Mouse (Mus musculus) gastrocnemius, adult 8-10 months (tissue): ENCODE data around the gene Papss1. TPM values are rescaled to one million over a fixed set of nuclear protein-coding genes. Genes with fewer than 3 reads are reported as not detected.

Experiments used
- DNase-seq, 2 experiments: peaks; one replicate each; pipeline ENCODE4 v3.0.0; 2022; ENCODE audit warnings: low spot score in 2 of 2
- total RNA-seq, 4 experiments: library from RNA; stranded (reverse); gene quantifications; 2 replicates each; pipeline ENCODE4 v1.2.4; 2022

Papss1 gene
- total RNA-seq, 4 experiments from 2014 or later, result 2.8 to 4.0 (median 3.8) TPM

- no peak for DNase-seq
Measured at GRCm38 (mm10) chr3:131581096-131581495, 16.5 kb downstream of the Papss1 start.

- no peak for DNase-seq
Measured at GRCm38 (mm10) chr3:131586818-131587217, 22.2 kb downstream of the Papss1 start.

DNA sequence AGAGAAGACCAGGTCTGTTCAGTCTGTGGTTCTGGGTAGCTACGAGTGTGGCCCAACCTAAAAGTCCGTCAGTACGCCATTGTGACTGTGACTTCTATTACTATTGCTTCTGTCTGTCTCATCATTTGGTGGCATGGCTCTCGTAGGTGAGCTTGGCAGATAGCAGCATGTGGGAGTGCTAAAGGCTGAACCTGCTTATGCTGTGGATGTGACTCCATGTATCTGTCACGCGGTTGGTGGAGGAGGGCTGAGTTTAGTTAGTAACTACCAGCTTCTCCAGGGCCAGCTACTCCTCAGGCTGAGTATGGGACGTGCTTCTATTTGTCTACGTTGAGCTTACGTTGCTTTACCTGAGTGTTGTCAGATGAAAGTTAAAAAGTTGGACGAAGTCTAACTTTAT is 23.4 kb downstream of the Papss1 start:
- no peak for DNase-seq

DNA sequence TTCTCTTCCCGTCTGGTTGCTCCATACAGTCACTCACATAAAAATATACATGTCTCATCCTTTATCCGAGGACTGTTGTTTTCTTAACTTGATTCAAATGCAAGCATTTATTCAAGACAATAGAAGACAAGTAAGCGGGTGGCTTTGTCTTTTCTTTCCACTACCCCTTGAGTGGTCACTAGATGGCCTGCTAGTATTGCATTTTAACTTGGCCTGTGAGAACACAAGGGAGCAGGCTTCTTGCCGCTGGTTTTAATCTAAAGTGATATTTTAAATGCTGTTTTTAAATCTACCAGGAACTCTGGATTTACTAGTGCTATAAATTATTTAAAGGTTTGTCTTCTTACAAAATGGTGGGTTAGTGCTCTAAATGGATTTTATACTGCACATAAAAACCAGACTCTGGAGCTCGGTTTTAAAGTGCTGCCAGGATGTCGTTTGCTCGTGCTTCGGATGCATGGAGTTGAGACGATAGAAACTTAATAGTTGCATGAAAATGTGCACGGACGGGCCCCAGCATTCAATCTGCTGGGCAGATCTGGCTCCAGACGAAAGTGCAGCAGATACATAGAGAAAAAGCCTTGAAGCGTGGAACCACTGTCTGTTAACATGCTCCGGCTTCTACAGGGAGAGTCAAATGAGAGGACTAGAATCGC is 28.7 kb downstream of the Papss1 start:
- DNase-seq, result no peak

GRCm38 (mm10) chr3:131594361-131594760 is 29.8 kb downstream of the Papss1 start:
- DNase-seq, result no peak

DNA sequence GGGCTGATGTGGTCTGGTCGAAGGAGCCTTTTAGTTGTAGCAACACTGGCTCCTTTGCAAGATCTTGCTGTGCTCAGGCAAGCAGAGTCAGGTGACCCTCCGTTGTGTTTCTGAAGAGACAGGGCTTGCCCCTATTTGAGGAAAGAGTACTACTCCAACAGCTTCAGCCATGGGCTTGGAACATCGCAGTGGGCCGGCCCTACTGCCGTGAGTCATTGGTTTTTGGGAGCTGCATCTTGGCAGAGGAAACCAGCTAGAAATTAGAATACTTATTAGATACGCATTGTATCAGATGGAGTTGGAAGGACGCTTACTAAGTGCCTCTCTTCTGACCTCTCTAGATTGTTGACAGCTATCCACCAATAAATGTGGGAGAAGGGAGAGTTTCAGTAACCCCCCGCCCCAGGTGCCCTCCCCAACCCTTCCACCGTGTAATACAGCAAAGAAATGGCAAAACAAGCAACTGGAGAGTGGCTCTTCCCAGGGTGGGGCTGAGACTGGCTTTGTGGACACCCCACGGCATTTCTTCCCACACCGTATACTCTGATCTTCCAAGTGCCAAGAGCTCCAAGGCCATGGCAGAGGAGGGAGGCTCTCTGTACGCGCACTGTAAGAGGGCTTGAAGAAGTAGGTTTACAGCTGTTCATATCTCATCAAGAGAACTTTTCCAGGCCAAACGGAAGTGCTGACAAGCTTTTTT is 31.1 kb downstream of the Papss1 start:
- DNase-seq, result no peak

DNA sequence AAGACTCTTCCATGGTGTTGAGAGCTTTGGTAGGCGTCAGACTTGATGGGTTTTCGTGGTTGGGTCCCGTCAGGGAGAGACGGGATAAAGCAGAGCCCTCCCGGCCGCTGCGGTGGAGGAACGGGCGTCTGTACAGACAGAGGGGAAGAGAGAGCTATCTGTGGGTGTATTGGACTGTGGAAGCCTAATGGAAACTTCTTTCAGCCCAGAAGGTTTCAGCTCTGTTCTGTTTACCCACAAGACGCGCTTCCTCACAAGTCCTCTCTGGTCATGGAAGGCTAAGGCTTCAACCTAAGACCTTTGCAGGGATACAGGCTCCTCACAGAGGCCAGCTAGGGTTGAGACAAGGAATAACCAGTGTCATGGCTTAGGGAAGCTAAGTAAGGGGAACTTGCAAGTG is 36.2 kb downstream of the Papss1 start:
- no peak for DNase-seq

- no peak for DNase-seq
Measured at GRCm38 (mm10) chr3:131601366-131601765, 36.8 kb downstream of the Papss1 start.

DNA sequence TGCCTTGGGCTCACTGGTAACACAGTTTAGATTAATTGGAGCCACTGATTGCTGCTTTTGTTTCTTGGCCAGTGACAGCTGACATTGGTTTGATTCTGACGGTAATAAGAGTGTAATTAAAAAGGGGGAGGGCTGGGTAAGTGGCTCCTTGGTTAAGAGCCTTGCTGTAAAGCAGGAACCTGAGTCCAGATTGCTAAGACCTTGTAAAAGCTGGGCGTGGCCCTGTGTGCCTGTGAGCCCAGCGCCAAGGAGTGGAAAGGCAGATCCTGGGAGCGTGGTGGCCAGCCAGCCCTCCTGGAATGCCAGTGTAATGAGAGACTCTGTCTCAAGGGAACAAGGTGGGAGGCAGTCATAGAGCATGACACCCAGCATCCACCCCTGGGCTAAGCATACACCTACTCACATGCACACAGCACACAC is 38.4 kb downstream of the Papss1 start:
- DNase-seq, result no peak

GRCm38 (mm10) chr3:131608112-131608511 is 43.5 kb downstream of the Papss1 start:
- no peak for DNase-seq

DNA sequence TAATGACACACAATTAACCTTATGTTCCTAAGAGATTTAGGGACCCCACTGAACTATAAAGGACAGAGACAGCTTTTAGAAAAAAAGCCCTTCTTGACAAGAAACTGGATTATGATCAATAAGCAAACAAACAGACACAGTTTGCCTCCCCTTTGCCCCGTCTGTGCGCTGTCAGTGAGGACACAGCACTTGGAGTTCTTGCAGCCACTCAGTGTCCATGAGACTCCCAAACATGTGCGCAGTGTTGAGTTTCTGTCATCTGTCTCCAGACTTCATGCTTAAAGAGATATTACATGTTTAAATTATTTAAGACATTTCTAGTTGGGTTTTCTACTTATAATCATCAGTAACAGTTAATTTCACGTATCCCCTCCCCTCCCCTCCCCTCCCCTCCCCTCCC is 45.1 kb downstream of the Papss1 start:
- DNase-seq, result no peak

DNA sequence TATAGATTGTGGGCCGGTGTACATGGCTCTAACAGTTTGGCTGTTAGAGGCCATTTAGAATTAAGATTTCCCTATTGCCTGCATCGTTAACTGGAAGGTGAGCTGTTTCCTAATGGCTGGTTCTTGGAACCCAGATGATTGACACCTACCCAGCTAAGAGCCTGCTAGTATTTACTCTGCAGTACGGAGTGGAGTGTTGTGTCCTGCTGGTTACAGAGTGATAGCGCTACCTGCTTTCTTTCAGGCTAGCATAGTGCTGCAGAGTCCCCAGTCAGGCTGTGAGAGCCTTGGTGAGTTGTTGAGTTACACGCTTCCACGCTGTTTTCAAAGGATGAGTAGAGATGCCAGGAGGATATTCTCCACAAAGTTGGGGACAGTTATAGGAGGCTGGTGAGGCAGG is 46.0 kb downstream of the Papss1 start:
- no peak for DNase-seq

DNA sequence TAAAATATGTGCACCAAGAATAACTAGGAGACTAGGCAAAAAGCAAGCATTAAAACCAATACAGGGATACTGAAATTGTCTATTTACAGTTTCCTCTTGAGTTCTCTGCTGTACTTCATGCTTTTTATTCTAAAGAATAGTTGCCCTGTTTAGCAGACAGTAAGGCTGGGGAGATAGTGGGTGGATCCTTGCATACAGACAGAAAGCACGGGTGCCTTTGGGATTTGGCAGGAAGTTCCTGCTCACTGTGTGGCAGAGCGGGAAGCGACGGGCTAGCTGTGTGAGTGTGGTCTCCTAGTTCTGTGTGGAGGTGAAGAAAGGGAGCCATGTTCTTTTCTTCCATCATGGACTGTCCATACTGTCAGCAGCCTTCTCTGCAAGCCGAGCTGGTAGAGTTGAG is 48.3 kb downstream of the Papss1 start:
- no peak for DNase-seq

GRCm38 (mm10) chr3:131614056-131614455 is 49.5 kb downstream of the Papss1 start:
- DNase-seq, result no peak

DNA sequence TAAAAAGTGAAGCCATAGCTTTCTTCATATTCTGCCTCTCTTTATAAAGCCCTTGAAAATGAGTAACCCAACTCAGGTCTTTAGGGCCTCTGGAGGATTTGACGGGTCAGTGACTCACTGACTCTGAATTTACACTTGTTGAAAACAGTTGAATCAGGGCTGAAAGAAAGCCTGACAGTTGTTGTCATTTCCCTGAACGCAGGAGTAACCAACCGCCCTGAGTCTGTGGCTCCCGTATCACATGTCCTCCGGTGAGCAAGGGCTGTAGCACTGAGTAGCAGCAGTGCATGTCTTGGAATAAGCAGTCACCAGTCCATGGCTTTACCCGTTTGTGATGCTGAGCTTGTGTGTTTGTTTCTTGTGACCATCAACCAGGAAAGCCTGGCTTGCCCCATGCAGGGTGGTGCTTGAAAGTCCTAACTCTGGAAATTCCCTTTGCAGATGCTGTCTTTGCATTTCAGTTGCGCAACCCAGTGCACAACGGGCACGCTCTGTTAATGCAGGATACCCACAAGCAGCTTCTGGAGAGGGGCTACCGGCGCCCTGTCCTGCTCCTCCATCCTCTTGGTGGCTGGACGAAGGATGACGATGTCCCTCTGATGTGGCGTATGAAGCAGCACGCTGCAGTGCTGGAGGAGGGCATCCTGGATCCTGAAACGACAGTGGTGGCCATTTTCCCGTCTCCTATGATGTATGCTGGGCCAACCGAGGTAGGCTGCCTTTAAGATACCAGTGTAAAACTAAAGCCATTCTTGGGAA is 54.2 kb downstream of the Papss1 start:
- no peak for DNase-seq

- no peak for DNase-seq
Measured at GRCm38 (mm10) chr3:131623208-131623607, 58.6 kb downstream of the Papss1 start.

DNA sequence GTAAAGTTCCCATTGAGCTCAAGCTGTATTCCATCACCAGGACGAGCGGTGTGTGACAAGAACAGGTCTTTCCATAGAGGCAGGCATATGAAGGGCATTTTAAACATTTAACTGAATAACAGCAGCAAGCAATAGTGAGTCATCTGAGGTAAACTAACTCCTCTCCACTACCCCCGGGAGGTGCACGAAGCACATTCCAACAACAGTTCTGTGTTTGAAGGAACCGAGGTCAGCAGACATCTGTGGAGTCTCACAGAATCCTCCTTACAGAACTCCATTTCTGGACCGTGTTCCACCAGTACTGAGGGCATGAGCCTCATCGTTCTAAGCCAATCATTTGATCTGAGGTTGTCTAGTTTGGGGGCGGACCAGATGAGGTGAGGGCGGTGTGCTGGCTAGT is 59.5 kb downstream of the Papss1 start:
- no peak for DNase-seq

DNA sequence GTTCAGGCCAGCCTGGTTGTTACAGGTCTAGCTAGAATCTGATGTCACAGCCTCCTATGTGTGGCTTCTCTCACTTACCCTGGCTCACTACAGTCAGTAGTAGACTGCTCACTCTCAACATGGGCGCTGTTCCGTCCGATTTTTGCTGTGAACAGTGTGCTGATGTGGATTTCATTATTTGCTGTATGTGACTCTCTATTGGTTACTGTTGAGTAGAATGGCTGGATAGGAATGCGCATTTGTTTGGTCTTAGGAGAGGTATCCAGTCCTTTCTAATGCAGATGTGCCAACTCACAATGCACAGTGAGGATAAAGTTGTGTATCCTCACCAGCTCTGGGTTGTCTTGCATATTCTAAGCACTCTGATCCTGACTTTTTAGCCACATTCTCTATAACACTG is 62.9 kb downstream of the Papss1 start:
- no peak for DNase-seq

DNA sequence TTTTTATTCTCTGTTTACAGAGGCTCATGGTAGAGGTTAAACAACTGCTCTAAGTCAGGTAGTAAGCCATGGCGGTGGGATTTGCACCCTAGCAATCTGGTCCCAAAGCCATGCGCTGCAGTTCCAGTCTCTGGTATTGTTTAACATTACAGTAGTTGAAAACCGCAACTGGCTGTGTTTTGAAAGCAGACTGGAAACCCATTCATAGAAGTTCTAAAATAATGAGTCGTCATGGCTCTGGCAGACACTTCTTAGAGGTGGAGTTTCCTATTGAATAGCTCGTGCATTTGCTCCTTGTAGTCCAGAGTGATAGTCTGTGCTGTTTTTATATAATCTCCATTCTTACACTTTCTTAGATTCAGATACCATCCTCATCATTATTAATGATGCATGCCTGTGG is 63.7 kb downstream of the Papss1 start:
- no peak for DNase-seq

- no peak for DNase-seq
Measured at GRCm38 (mm10) chr3:131628931-131629330, 64.4 kb downstream of the Papss1 start.

DNA sequence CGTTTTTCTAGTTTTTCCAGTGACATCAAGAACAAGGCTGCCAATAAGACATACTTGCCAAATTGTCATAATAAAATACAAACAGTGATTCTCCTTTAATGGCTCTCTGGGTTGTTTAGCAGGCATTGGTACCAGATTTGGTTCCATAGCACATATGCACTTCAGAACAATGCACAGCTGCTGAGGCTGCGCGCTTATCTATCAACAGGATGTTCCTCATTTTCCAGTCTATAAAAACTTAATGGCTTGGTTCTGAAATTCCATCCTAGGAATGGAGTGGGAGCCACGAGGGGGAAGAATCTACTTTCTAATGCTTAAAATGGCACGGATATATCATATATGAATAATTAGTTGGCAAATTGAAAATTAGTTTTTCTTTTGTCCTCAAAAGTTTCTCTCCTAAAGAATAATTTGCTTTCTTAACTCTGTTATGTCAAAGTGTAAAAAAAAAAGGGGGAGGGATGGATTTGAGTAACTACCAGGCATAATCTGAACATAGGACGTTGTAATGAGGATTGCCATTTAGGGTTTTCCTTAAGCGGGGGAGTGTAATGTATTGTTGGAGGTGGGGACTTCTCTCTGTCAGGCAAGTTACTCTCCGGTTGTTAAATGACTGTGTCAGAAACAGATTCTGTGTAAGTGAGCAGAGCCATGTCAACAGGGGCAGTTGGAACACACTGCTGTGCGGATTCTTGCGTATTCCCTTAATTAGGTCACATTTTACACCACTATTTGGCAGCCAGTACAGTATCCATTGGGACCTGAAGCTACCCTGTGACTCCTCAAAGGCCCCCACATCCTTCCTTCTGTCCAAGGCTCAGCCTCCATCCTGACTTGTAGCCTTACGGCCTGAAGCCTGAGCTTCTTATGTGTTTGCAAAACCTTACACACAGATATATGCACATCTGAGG is 66.1 kb downstream of the Papss1 start:
- DNase-seq, result no peak
